Mouse (Mus musculus): ENCODE results near the gene Pelo. TPM values are rescaled to one million over a fixed set of nuclear protein-coding genes. Genes with fewer than 3 reads are reported as not detected.

The Pelo gene
- total and polyA plus RNA-seq, 2 experiments from 2014 or later = 7.8 to 16.0 TPM

- Histone ChIP-seq H3K27ac (no peak overlapping the region), H3K9ac (replicated peaks; ENCODE audit: low read length) (peak overlapping the region; percentile 46), H3K27me3 (ENCODE audit: insufficient read depth, low read length) (no peaks in the 10 kb centered on the region), H3K9me3 (ENCODE audit: low read length) (no peaks in the 10 kb centered on the region; the same call in 1 of the 2 replicates), H3K4me2 (ENCODE audit: low read depth, low read length) (peak overlapping the region; percentile 99), H3K4me3 (ENCODE audit: low read length) (peak overlapping the region; percentile 62), H3K4me1 (ENCODE audit: insufficient read depth, low read length) (no peaks in the 10 kb centered on the region), H3K36me3 (ENCODE audit: insufficient read depth, low read length) (0 out of 2 replicates have a peak, but pooled peaks cover 5% of the 10 kb centered on the region)
- no peak for ATAC-seq
- peak; percentile 1 for DNase-seq (ENCODE audit: low spot score)
- TF ChIP-seq CTCF (IDR thresholded peaks at IDR 0.05; ENCODE audit: low read depth) = no peak
- 67% methylated on average over 11 of the region's 11 CpGs for WGBS
These were observed 979 bp downstream of the Pelo start for GRCm38 (mm10) chr13:115089020-115089394.

GRCm38 (mm10) chr13:115085974-115086373 lies 4.0 kb downstream of the Pelo start:
- Histone ChIP-seq H3K4me3 (ENCODE audit: low read length) (no peak overlapping the region), H3K9ac (replicated peaks; ENCODE audit: low read length) (no peak overlapping the region), H3K27me3 (ENCODE audit: insufficient read depth, low read length) (no peaks in the 10 kb centered on the region), H3K36me3 (ENCODE audit: insufficient read depth, low read length) (0 out of 2 replicates have a peak, but pooled peaks cover 5% of the 10 kb centered on the region), H3K4me2 (ENCODE audit: low read depth, low read length) (no peak overlapping the region), H3K9me3 (ENCODE audit: low read length) (no peaks in the 10 kb centered on the region; the same call in 1 of the 2 replicates), H3K27ac (no peak overlapping the region), H3K4me1 (ENCODE audit: insufficient read depth, low read length) (no peaks in the 10 kb centered on the region)
- no peak for DNase-seq (ENCODE audit: low spot score)
- ATAC-seq = no peak
- WGBS = 90% methylated on average over 6 of the region's 6 CpGs
- TF ChIP-seq CTCF (IDR thresholded peaks at IDR 0.05; ENCODE audit: low read depth) = no peak

- ATAC-seq = no peak
- TF ChIP-seq CTCF (IDR thresholded peaks at IDR 0.05; ENCODE audit: low read depth) = no peak
- Histone ChIP-seq H3K9me3 (ENCODE audit: low read length) (no peaks in the 10 kb centered on the region; the same call in 1 of the 2 replicates), H3K9ac (replicated peaks; ENCODE audit: low read length) (no peak overlapping the region), H3K4me1 (ENCODE audit: insufficient read depth, low read length) (no peaks in the 10 kb centered on the region), H3K36me3 (ENCODE audit: insufficient read depth, low read length) (no peaks in the 10 kb centered on the region), H3K4me3 (ENCODE audit: low read length) (no peak overlapping the region), H3K4me2 (ENCODE audit: low read depth, low read length) (no peak overlapping the region), H3K27me3 (ENCODE audit: insufficient read depth, low read length) (no peaks in the 10 kb centered on the region), H3K27ac (no peak overlapping the region)
- 94% methylated on average over 7 of the region's 7 CpGs for WGBS
- no peak for DNase-seq (ENCODE audit: low spot score)
These were observed 7.6 kb downstream of the Pelo start for GRCm38 (mm10) chr13:115082339-115082738.

GRCm38 (mm10) chr13:115079996-115080585 lies 9.9 kb downstream of the Pelo start:
- H3K27ac ChIP-seq = no peak overlapping the region
- no peaks in the 10 kb centered on the region for H3K9me3 ChIP-seq (ENCODE audit: low read length)
- H3K4me2 ChIP-seq (ENCODE audit: low read depth, low read length) = no peak overlapping the region
- H3K4me3 ChIP-seq (ENCODE audit: low read length) = no peak overlapping the region
- no peak for TF ChIP-seq CTCF (IDR thresholded peaks at IDR 0.05; ENCODE audit: low read depth)
- H3K36me3 ChIP-seq (ENCODE audit: insufficient read depth, low read length) = no peaks in the 10 kb centered on the region
- no peaks in the 10 kb centered on the region for H3K4me1 ChIP-seq (ENCODE audit: insufficient read depth, low read length)
- WGBS = 90% methylated on average over 3 of the region's 3 CpGs
- no peak for DNase-seq (ENCODE audit: low spot score)
- ATAC-seq = no peak
- H3K27me3 ChIP-seq (ENCODE audit: insufficient read depth, low read length) = no peaks in the 10 kb centered on the region
- H3K9ac ChIP-seq (replicated peaks; ENCODE audit: low read length) = no peak overlapping the region

- TF ChIP-seq CTCF (IDR thresholded peaks at IDR 0.05; ENCODE audit: low read depth) = no peak
- no peak for ATAC-seq
- 77% methylated on average over 6 of the region's 6 CpGs for WGBS
- Histone ChIP-seq H3K27ac (no peak overlapping the region), H3K4me3 (ENCODE audit: low read length) (no peak overlapping the region), H3K9ac (replicated peaks; ENCODE audit: low read length) (no peak overlapping the region), H3K4me2 (ENCODE audit: low read depth, low read length) (no peak overlapping the region), H3K9me3 (ENCODE audit: low read length) (no peaks in the 10 kb centered on the region), H3K4me1 (ENCODE audit: insufficient read depth, low read length) (no peaks in the 10 kb centered on the region), H3K27me3 (ENCODE audit: insufficient read depth, low read length) (no peaks in the 10 kb centered on the region), H3K36me3 (ENCODE audit: insufficient read depth, low read length) (no peaks in the 10 kb centered on the region)
- DNase-seq (ENCODE audit: low spot score) = no peak
These were observed 10.8 kb downstream of the Pelo start for GRCm38 (mm10) chr13:115078997-115079685.

- Histone ChIP-seq H3K4me2 (ENCODE audit: low read depth, low read length) (no peak overlapping the region), H3K9me3 (ENCODE audit: low read length) (no peaks in the 10 kb centered on the region), H3K27me3 (ENCODE audit: insufficient read depth, low read length) (no peaks in the 10 kb centered on the region), H3K4me3 (ENCODE audit: low read length) (no peak overlapping the region), H3K27ac (no peak overlapping the region), H3K9ac (replicated peaks; ENCODE audit: low read length) (no peak overlapping the region), H3K36me3 (ENCODE audit: insufficient read depth, low read length) (no peaks in the 10 kb centered on the region), H3K4me1 (ENCODE audit: insufficient read depth, low read length) (no peaks in the 10 kb centered on the region)
- no peak for TF ChIP-seq CTCF (IDR thresholded peaks at IDR 0.05; ENCODE audit: low read depth)
- DNase-seq (ENCODE audit: low spot score) = no peak
- ATAC-seq = no peak
- WGBS = 86% methylated on average over 9 of the region's 9 CpGs
These were observed 12.4 kb downstream of the Pelo start for GRCm38 (mm10) chr13:115077346-115078134.

Measured in hindbrain, postnatal 0 days (tissue).